Comparison of ENCODE assay signal across 9 mouse cellular contexts in the genomic region with DNA sequence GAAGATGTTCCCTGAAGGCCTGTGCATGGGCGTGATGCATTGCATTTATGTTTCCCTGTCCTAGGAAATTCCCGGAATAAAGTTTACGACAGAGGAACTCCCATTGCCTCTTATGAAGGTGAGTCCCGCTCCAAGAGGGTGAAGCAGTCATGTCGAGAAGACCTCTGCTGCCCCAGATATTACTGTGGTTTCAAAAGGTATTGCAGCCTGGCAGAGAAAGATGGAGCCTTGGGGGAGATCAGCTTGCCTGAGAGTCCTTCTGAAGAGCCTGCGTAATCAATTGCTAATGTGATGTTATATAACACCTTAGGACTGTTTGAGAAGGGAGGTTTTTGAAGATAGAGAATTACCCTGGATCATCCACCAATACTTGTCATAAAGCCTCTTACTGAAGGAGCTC.
DNase-seq lines count a peak whose midpoint lies in the region; ATAC-seq and TF ChIP-seq lines count a peak whose summit lies in the region.
"Had no signal": no experiment of that assay in that cellular context is flagged by ENCODE, and none has a peak within 500 bp of the region (broad histone marks: within the 10 kb centered on the region; RNA-seq: fewer than 3 reads in every experiment).

No protein-coding gene starts in this region.

- ATAC-seq in kidney, embryonic 15.5 days (replicated peaks; ENCODE audit: low FRiP score): no peak
- no peak for ATAC-seq in midbrain, embryonic 13.5 days
- ATAC-seq: midbrain, embryonic 15.5 days had no signal

- H3K27ac ChIP-seq in kidney, adult 2 months (ENCODE audit: insufficient read depth, low read depth, low read length): no peak overlapping the region
- H3K27ac ChIP-seq in kidney, embryonic 15.5 days: no peak overlapping the region
- H3K27ac ChIP-seq in midbrain, embryonic 13.5 days: no peak overlapping the region
- H3K27ac ChIP-seq in limb, embryonic 10.5 days: no peak overlapping the region
- H3K27ac ChIP-seq: midbrain, embryonic 15.5 days had no signal

- 80% methylated on average over 6 of the region's 6 CpGs for WGBS in kidney, adult 2 months
- 70% methylated on average over 6 of the region's 6 CpGs for WGBS in kidney, embryonic 15.5 days
- WGBS in midbrain, embryonic 13.5 days: 72% methylated on average over 6 of the region's 6 CpGs
- 66% methylated on average over 6 of the region's 6 CpGs for WGBS in limb, embryonic 10.5 days

- H3K9ac ChIP-seq in kidney, embryonic 15.5 days: no peak overlapping the region
- no peak overlapping the region for H3K9ac ChIP-seq in midbrain, embryonic 13.5 days (replicated peaks)
- H3K9ac ChIP-seq: midbrain, embryonic 15.5 days had no signal

- TF ChIP-seq CTCF in kidney, adult 2 months (conservative IDR thresholded peaks at IDR 0.05; ENCODE audit: insufficient read depth, insufficient read length, low read depth, low read length): peak; percentile 30; the same call in 1 of the 2 replicates
- peak; percentile 80 for TF ChIP-seq CTCF in E14TG2a.4 (conservative IDR thresholded peaks at IDR 0.05; ENCODE audit: low read length)

- no peaks in the 10 kb centered on the region for H3K27me3 ChIP-seq in kidney, adult 2 months (replicated peaks; ENCODE audit: control insufficient read depth, insufficient read depth, low read length)
- no peaks in the 10 kb centered on the region for H3K27me3 ChIP-seq in kidney, embryonic 15.5 days
- no peaks in the 10 kb centered on the region for H3K27me3 ChIP-seq in E14TG2a.4 (ENCODE audit: insufficient read depth, low read length)
- H3K27me3 ChIP-seq in midbrain, embryonic 13.5 days: no peaks in the 10 kb centered on the region
- no peaks in the 10 kb centered on the region for H3K27me3 ChIP-seq in limb, embryonic 10.5 days (ENCODE audit: low read depth, poor library complexity, severe bottlenecking)
- H3K27me3 ChIP-seq: midbrain, embryonic 15.5 days had no signal

- no peak for DNase-seq in kidney, adult 2 months
- peak; percentile 44 for DNase-seq in 416B (ENCODE audit: low read depth)
- DNase-seq in induced T-regulatory cell, adult 2 months (ENCODE audit: low read depth): peak; percentile 53
- DNase-seq in limb, embryonic 10.5 days (ENCODE audit: low spot score): no peak
- DNase-seq: kidney, postnatal 4 days had no signal

- H3K4me2 ChIP-seq in kidney, embryonic 15.5 days: no peak overlapping the region
- no peak overlapping the region for H3K4me2 ChIP-seq in midbrain, embryonic 13.5 days (replicated peaks)
- H3K4me2 ChIP-seq: midbrain, embryonic 15.5 days had no signal

- no peaks in the 10 kb centered on the region for H3K4me1 ChIP-seq in kidney, adult 2 months (ENCODE audit: control insufficient read depth, insufficient read depth, low read length)
- H3K4me1 ChIP-seq in kidney, embryonic 15.5 days: peaks cover 6% of the 10 kb centered on the region; the same call in 1 of the 2 replicates
- peaks cover 15% of the 10 kb centered on the region for H3K4me1 ChIP-seq in E14TG2a.4 (replicated peaks; ENCODE audit: low read depth, low read length)
- peaks cover 18% of the 10 kb centered on the region for H3K4me1 ChIP-seq in midbrain, embryonic 13.5 days (replicated peaks)
- H3K4me1 ChIP-seq in limb, embryonic 10.5 days: peaks cover 20% of the 10 kb centered on the region

- no peak for TF ChIP-seq POLR2A in kidney, adult 2 months (IDR thresholded peaks at IDR 0.05; ENCODE audit: low read depth, low read length)

- no peaks in the 10 kb centered on the region for H3K9me3 ChIP-seq in kidney, embryonic 15.5 days (replicated peaks)
- no peaks in the 10 kb centered on the region for H3K9me3 ChIP-seq in E14TG2a.4 (ENCODE audit: low read length)
- H3K9me3 ChIP-seq in midbrain, embryonic 13.5 days: no peaks in the 10 kb centered on the region
- no peaks in the 10 kb centered on the region for H3K9me3 ChIP-seq in limb, embryonic 10.5 days (replicated peaks)
- H3K9me3 ChIP-seq: midbrain, embryonic 15.5 days had no signal

- no peaks in the 10 kb centered on the region for H3K36me3 ChIP-seq in kidney, adult 2 months (ENCODE audit: control insufficient read depth, insufficient read depth, low read length)
- no peaks in the 10 kb centered on the region for H3K36me3 ChIP-seq in kidney, embryonic 15.5 days
- no peaks in the 10 kb centered on the region for H3K36me3 ChIP-seq in E14TG2a.4 (ENCODE audit: insufficient read depth, low read length)
- no peaks in the 10 kb centered on the region for H3K36me3 ChIP-seq in midbrain, embryonic 13.5 days
- H3K36me3 ChIP-seq in limb, embryonic 10.5 days: no peaks in the 10 kb centered on the region
- H3K36me3 ChIP-seq: midbrain, embryonic 15.5 days had no signal

- no peak overlapping the region for H3K4me3 ChIP-seq in kidney, adult 2 months (ENCODE audit: insufficient read depth, low read depth, low read length)
- H3K4me3 ChIP-seq in kidney, embryonic 15.5 days (replicated peaks): no peak overlapping the region
- no peak overlapping the region for H3K4me3 ChIP-seq in E14TG2a.4 (replicated peaks; ENCODE audit: low read length)
- no peak overlapping the region for H3K4me3 ChIP-seq in midbrain, embryonic 13.5 days (replicated peaks)
- no peak overlapping the region for H3K4me3 ChIP-seq in limb, embryonic 10.5 days
- H3K4me3 ChIP-seq: midbrain, embryonic 15.5 days had no signal

Comparison
In these comparisons a context has a peak if more than half of its experiments do, and no peak if none do; other contexts are left out.
1. DNase-seq: peak in 416B (single experiment) and induced T-regulatory cell, adult 2 months (single experiment); none in kidney, adult 2 months (single experiment) and limb, embryonic 10.5 days (single experiment).